Mouse (Mus musculus) kidney, adult 11 months (tissue): ENCODE data around the gene Lmtk2.

ENCODE experiments used
- DNase-seq: peaks from one replicate; pipeline ENCODE4 v3.0.0; 2022

Gene Lmtk2

DNA sequence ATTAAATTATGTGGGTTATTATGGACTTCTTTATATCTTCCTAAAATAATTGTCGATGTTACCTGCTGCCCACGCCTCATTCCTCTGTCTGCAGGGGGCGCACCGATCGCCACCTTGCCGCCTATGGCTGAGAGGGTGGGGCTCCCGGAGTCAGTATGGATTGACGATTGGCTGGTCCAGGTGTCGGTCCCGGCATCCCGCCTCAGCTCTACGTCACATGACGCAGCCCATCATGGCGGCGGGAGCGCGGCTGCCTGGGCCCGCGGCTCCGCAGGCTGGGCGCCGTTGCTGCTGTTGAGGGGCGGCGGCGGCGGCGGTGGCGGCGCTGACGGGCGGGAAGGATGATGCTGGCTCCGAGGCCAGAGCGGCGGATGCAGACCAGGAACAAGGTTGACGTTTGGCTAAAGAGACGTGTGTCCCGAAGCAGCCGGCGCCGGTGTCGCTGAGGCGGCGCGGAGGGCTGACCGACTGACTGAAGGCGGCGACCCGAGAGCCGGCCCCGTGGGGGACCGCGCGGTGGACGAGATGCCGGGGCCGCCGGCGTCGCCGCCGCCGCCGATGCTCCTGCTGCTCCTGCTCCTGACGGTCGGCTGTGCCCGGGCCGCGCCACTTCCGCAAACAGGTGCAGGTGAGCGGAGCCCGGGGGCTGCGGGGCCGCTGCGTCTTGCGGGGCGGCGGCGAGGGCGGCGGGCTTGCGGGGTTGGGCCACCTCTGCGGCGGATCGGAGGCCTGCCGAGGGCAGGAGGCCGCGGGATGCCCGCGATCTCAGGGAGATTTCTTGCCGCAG is at the start of gene Lmtk2:
Lmtk2 (plus strand) TSS at position 288 of the 787 bp plus-strand sequence.
- DNase-seq: peak; percentile 95

DNA sequence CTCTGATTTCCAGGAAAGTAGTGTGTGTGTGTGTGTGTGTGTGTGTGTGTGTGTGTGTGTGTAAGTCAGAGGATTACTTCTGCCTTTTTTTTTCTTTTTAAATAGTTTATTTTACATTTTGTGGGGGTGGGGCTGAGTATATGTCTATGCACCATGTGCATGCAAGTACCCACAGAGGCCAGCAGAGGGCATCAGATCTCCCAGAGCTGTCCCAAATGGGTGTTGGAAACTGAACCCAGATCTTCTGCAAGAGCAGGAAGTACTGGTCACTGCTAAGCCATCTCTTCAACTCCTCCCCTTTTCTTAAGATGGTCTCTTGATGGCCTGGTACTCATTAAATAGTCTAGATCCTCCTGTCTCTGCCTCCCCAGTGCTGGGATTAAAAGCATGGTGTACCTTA is 49.0 kb upstream of the Lmtk2 start:
- no peak for DNase-seq

GRCm38 (mm10) chr5:144053450-144053849 is 46.8 kb upstream of the Lmtk2 start:
- DNase-seq: no peak

DNA sequence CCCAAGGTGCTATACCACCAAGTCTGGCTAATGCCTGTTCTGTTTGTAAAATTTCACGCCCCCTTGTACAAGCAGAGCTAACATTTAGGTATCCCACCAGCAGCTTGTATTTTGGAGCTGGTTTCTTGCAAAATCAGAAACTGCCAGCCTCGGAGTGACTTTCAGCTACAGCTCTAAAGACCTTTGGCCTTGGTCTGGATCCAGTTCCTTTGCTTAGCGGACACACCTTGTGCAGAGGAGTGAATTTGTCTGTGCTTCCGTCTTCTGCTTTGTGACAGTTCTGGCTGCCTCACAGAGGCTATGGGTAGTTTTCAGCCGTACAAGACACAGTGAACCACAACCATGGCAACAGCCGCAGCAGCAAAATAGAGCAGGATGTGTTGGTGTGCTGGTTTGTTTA is 45.9 kb upstream of the Lmtk2 start:
- DNase-seq: peak; percentile 14

DNA sequence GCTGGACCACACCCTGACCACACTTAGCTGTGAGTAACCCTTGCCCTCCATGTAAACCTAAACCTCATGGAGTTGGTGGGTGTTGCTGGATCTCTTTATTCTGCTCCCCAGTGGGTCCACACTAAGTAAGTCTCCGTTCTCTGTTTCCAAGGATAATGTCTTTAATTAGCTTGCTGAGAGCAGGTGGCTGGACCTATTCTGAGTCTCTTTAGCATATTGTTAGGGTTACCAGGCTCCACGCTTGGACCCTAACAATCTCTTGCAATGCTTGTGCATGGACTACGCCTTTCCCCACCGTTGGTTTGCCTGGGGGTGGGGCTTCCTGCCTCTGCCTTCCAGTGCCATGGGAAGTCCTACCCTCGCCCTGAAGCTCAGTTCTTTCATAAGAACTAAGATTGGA is 36.1 kb upstream of the Lmtk2 start:
- no peak for DNase-seq

DNA sequence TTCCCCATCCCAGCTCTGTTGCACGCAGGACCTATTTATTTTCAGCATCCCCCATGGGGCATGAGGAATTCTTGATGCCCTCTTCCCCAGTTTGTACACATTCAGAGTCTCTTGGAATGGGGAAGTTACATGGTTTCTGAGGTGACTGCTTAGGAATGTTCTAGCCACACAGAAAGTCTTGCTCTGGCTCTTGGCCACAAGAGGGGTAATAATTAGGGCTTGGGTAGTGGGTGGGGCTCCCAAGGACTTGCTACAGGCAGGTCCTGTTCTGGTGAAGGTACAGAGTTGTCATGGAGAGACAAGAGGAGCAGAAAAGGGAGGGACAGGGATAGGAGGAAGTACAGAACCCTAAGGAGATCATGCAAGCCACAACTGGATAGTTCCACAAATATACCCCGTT is 34.2 kb upstream of the Lmtk2 start:
- DNase-seq: no peak

GRCm38 (mm10) chr5:144070064-144070463 is 30.2 kb upstream of the Lmtk2 start:
- no peak for DNase-seq

DNA sequence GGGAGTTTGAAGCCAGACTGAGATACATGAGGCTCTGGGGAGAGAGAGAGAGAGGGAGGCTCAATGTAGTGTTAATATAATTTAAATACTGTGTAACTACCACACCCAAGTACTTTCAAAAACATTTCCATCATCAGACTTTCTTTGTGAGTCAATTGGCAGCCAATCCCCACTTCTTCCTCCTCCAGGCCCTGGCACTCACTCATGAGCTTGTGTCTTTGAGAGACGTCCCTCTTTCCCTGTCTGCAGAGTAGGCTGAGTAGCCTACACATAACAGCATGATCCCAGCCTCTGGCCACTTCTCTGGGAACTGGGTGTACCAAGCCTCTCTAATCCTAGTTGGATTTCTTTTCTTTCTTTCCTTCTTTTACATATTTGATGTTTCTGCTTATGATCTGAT is 29.0 kb upstream of the Lmtk2 start:
- no peak for DNase-seq

GRCm38 (mm10) chr5:144077541-144077940 is 22.7 kb upstream of the Lmtk2 start:
- DNase-seq: no peak

DNA sequence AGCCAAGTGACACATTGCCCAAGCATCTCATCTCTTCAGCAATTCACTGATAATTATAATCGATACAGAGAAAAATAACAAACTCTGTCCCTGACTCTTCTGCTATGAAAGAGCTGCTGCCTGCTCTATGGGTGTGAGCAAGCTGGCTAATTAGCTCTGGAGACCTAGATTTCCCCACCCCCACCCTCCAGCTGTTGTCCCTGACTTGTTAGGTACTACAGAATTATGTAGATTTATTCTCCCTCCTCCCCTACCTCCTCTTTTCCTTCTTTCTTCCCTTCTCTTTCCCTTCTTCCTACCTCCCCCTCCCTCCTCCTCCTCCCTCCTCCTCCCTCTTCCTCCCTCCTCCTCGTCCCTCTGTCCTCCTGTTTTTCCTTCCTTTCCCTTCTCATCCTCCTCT is 19.4 kb upstream of the Lmtk2 start:
- DNase-seq: no peak

DNA sequence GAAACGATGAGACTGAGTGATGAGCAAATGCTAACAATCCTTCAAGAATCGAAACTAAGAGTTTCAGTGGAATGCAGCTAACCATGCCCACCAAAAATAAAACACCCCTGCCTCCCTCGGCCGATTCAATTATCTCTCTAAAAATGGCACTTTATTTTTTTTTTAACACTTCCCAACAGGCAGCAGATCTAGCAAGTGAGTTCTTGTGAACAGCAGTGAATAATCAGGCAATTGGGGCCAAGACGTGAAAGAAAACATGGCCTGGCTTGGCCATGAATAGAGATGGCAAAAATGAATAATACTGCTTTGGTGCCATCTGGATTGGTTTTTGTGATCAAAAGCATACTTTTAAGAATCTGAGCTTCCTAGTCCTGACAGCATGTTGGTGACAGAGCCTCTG is 18.2 kb upstream of the Lmtk2 start:
- DNase-seq: no peak

GRCm38 (mm10) chr5:144083521-144083920 is 16.7 kb upstream of the Lmtk2 start:
- DNase-seq: no peak

- DNase-seq: no peak
Observed at GRCm38 (mm10) chr5:144084271-144084670, 16.0 kb upstream of the Lmtk2 start.

GRCm38 (mm10) chr5:144085696-144086095 is 14.5 kb upstream of the Lmtk2 start:
- DNase-seq: peak; percentile 86

GRCm38 (mm10) chr5:144086494-144086893 is 13.7 kb upstream of the Lmtk2 start:
- DNase-seq: no peak

- DNase-seq: no peak
Observed at GRCm38 (mm10) chr5:144088354-144088753, 11.9 kb upstream of the Lmtk2 start.

DNA sequence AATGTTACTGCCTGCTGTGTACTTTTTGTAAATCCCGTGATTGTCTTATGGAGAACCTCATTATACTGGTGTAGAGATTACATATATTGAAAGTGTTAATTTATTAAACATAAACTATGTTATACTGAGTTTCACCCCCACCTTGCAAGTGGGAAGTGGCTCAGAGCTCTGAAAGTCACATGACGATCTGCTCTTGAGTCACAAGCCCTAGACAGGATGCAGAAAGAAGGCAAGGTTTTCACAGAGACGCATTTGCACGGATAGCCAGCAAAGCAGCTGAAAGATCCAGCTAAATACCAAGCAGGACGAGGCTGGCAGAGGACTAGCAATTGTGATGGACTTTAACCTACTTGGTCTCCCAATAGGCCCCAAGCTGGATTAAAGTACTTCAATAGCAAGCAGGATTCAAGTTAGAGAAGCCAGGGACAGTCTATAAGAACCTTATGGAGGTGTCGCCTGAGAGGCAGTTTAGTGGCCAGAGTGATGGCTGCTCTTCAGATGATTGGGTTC is 4.7 kb upstream of the Lmtk2 start:
- DNase-seq: peak; percentile 56

DNA sequence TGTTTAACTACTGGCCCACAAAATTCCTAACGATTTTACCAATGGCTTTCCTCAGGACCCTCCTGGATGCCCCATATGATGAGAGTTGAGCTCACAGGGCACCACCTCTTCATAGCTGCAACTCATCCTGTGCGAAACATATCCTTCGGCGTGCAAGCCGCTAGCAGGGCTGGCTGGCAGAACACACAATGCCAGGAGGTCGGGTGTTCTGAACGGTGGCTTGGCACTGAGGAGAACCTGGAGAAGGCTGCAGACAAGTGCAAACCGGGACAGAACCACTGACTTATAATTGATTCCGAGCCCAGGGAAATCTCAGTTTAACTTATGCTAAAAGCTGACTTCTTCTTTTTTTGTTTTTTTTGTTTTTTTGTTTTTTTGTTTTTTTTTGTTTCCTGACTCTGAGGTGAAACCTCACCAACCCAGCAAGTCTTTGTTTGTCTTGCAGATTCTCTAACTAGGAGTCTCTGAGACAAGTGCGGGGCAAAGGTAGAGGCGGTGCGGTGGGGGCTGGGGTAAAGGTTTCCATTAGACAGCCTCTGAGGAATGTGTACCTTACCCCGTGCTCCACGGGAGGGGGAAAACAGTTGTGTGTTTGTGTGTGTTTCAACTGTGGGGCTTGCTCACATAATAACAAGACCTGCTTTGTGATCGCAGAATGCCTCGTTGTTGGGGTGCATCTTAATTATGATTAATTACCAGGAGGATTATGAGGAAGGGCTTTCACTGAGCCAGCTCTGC is 2.2 kb upstream of the Lmtk2 start:
- peak; percentile 86 for DNase-seq

GRCm38 (mm10) chr5:144098640-144098929 is 1.7 kb upstream of the Lmtk2 start:
- DNase-seq: no peak

GRCm38 (mm10) chr5:144100948-144101347 is 712 bp downstream of the Lmtk2 start:
- no peak for DNase-seq

DNA sequence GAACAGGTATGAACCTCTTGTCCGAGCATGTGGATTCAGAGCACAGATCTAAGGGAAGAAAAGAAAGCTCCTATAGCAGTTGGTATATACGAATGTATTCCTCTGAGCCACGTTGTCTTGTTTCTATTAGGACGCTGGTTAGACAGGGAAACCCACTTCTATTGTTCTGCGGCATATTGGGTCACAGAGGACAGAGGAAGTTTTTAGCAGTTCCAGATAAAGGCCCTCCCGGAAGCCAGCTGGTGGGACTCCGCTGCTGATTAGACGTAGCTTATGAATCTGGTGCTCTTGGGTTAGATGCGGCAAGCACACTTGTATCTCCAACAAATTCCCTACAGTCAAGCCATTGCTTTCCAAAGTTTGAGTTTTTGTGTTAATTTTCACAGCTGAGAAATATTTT is 4.8 kb downstream of the Lmtk2 start:
- DNase-seq: no peak

DNA sequence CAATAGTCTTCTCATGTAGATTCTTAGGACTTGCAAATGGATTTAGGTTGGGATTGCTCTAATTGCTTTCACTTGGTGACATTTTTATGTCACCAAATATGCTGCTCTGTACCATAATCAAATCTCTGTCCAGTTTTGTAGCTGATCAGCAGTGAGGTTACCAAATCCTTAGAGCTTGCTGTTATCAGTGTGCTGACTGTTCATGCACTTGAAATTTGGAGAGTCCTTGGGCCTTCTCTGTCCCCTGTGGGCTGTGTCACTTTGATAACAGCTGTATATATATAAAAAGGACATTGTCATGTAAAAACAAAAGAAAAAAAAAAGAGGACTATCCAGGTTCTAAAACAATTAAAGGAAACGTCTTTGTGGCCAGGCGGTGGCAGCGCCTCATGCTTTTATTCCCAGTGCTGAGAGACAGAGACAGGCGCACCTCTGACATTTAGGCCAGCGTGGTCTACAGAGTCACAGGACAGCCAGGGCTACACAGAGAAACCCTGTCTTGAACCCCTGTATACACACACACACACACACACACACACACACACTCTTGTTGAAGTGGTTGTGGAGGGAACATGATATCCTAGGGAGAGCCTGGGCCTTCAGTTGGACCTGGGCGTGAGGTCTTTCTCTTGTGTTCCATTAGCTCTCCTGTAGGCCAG is 5.4 kb downstream of the Lmtk2 start:
- DNase-seq: no peak

DNA sequence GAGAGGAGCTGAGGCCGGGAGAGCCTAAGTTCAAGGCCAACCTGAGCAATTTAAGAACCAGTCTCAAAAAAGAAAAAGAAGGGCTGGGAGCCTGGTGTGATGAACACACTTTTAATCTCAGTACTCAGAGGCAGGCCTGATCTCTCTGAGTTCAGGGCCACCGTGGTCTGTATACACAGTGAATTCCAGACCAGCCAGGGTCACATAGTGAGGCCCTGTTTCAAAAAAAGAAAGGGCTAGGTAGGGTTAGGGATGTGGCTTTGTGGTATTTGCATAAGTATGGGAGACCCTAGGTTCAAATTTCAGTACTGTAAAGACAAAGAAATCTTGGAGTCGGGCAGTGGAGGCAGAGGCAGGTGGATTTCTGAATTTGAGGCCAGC is 5.9 kb downstream of the Lmtk2 start:
- DNase-seq: no peak

GRCm38 (mm10) chr5:144109201-144109600 is 9.0 kb downstream of the Lmtk2 start:
- no peak for DNase-seq
